Mouse (Mus musculus) lung, postnatal 36 days (tissue): ENCODE measurements around the gene Tprgl.

Source experiments
- DNase-seq: peaks from one replicate; pipeline ENCODE4 v3.0.0; 2022; ENCODE audit warnings: mixed read lengths

Gene Tprgl

DNA sequence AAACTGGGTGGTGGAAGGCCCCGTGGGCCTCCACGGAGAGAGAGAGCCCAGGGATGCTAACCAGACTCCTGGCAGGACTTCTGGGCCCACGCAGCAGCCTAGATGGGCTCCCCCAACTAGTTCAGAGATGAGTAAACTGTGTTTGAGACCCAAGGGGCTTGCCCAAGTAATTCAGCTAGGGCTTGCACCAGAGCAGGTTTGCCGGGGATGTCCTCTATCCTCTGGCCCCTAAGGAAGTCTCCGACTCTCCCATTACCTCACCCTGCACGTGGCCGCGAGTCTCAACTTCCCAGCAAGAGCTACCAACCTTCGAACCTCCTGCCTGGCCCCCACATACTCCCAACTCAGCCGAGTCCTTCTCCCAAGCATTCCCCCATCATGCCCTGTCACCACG, 50.6 kb downstream of the Tprgl start:
- no peak for DNase-seq

DNA sequence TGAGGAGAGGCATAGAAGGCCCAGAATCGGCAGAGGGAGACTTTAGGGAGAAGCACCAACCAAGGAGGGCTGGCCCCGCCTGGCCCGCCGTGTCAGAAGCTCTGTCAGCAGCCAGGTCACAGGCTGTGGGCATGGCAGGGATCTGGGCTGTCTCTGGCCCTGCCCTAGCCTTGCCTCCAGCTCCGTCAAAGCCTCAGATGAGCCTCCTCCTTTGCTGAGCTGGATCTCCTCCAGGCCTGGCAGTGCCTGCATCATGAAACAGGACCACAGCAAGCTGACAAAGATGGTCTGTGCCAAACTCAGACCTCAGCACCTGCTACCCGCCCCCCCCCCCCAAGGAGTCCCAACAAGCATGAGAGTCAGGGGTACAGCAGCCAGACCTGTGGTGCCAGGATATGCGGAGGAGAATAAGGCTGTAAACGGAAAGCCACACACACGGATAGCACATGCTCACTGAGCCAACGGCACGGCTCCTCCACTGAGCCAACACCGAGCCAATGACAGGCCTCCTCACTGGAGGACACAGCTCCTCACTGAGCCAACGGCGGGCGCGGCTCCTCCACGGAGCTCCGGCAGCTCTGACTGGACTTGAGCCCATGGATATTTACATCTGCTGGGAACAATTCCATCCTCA, 51.1 kb downstream of the Tprgl start:
- no peak for DNase-seq
